9 mouse cellular contexts compared by ENCODE assay signal in genomic region chr14:78537551-78537950, GRCm38 (mm10). TPM values are rescaled to one million over a fixed set of nuclear protein-coding genes. Genes with fewer than 3 reads are reported as not detected.
DNase-seq lines count a peak whose midpoint lies in the region; ATAC-seq and TF ChIP-seq lines count a peak whose summit lies in the region.
"Had no signal": no experiment of that assay in that cellular context is flagged by ENCODE, and none has a peak within 500 bp of the region (broad histone marks: within the 10 kb centered on the region; RNA-seq: fewer than 3 reads in every experiment).

No protein-coding gene starts in this region.

- H3K9me3 ChIP-seq in midbrain, embryonic 16.5 days (replicated peaks; ENCODE audit: control insufficient read depth, low read length, poor library complexity, severe bottlenecking) = no peaks in the 10 kb centered on the region

- no peak; the same call in 1 of the 2 replicates for ATAC-seq in midbrain, embryonic 16.5 days

- no peak overlapping the region for H3K9ac ChIP-seq in heart, adult 2 months (ENCODE audit: low read depth, low read length)
- H3K9ac ChIP-seq in midbrain, embryonic 16.5 days (ENCODE audit: low read depth, low read length) = peak overlapping the region; percentile 99

- no peaks in the 10 kb centered on the region for H3K27me3 ChIP-seq in heart, adult 2 months (ENCODE audit: control insufficient read depth, insufficient read depth, low read length)
- H3K27me3 ChIP-seq in midbrain, embryonic 16.5 days (ENCODE audit: control insufficient read depth, insufficient read depth, low read depth, low read length) = no peaks in the 10 kb centered on the region

- peak overlapping the region; percentile 77 for H3K4me2 ChIP-seq in midbrain, embryonic 16.5 days (ENCODE audit: low read length)

- peaks cover 7% of the 10 kb centered on the region for H3K79me2 ChIP-seq in heart, adult 2 months (replicated peaks; ENCODE audit: control insufficient read depth, insufficient read depth, low read length)

- no peak for TF ChIP-seq EP300 in heart, adult 2 months (IDR thresholded peaks at IDR 0.05; ENCODE audit: insufficient read depth, low read depth, low read length)

- TF ChIP-seq CTCF in heart, adult 2 months (IDR thresholded peaks at IDR 0.05) = no peak

- H3K27ac ChIP-seq in heart, adult 2 months = peak overlapping the region; percentile 97
- peak overlapping the region; percentile 96 for H3K27ac ChIP-seq in midbrain, embryonic 16.5 days (ENCODE audit: low read length)

- TF ChIP-seq POLR2A in heart, adult 2 months (IDR thresholded peaks at IDR 0.05; ENCODE audit: insufficient read depth, low read depth, low read length) = no peak

- H3K36me3 ChIP-seq in heart, adult 2 months (ENCODE audit: control insufficient read depth, insufficient read depth, low read length) = peaks cover 3% of the 10 kb centered on the region
- H3K36me3 ChIP-seq in midbrain, embryonic 16.5 days (ENCODE audit: control insufficient read depth, insufficient read depth, low read length) = no peaks in the 10 kb centered on the region
- H3K36me3 ChIP-seq: G1E had no signal

- 41% methylated on average over 6 of the region's 6 CpGs for WGBS in heart, adult 2 months
- WGBS in midbrain, embryonic 16.5 days = 17% methylated on average over 6 of the region's 6 CpGs

- no peak for DNase-seq in heart, adult 2 months
- DNase-seq in heart, adult 18-20 months = no peak
- peak; percentile 72 for DNase-seq in brain, adult 2 months (ENCODE audit: low read depth, low spot score)
- DNase-seq in frontal cortex, postnatal 10 days (ENCODE audit: low spot score in 2 of 2) = peak; percentile 28 to 44
- DNase-seq in layer of hippocampus, postnatal 36 days = peak; percentile 25 to 52
- no peak for DNase-seq in urinary bladder, postnatal 25 days (ENCODE audit: low spot score)
- no peak for DNase-seq in gastrocnemius, postnatal 4 days (ENCODE audit: low spot score in 2 of 2)

- peak overlapping the region; percentile 86; the same call in 1 of the 2 replicates for H3K4me3 ChIP-seq in heart, adult 2 months
- peak overlapping the region; percentile 95 for H3K4me3 ChIP-seq in midbrain, embryonic 16.5 days (ENCODE audit: low read depth, low read length)

- H3K4me1 ChIP-seq in heart, adult 2 months (ENCODE audit: control insufficient read depth, insufficient read depth, low read length) = peaks cover 4% of the 10 kb centered on the region; the same call in 1 of the 2 replicates
- H3K4me1 ChIP-seq in midbrain, embryonic 16.5 days (ENCODE audit: control insufficient read depth, insufficient read depth, low read length) = peaks cover 27% of the 10 kb centered on the region

- intact Hi-C loops in heart, adult 2 months (cut with DNase I) = no loop called here

RNA-seq across cellular contexts. Expression of gene Akap11, which starts 0.9 kb away (rescaled TPM):
- total RNA-seq in heart, adult 2 months (2021) = 10 to 100 TPM; 31.2 to 35.5 TPM
- polyA plus RNA-seq in heart, adult 2 months (2012; rRNA removed) = 6.1 and 13.1 TPM in 2 replicates
- 10 to 100 TPM; 32.2 to 33.3 TPM for total RNA-seq in heart, adult 18-20 months (2021)
- 100 to 1,000 TPM; 192 to 197 TPM for total RNA-seq in layer of hippocampus, postnatal 36 days (2021)
- polyA plus RNA-seq in midbrain, embryonic 16.5 days (2015; fragmentation: Nextera tagmentation; extraction: Ambion mirVana) = 39.7 and 45.5 TPM in 2 replicates
- 10 to 100 TPM; 43.4 to 51.8 TPM for total RNA-seq in gastrocnemius, postnatal 4 days (2021)

Comparison
In these comparisons a context has a peak if more than half of its experiments do, and no peak if none do; other contexts are left out.
1. DNase-seq: peak in brain, adult 2 months (single experiment), frontal cortex, postnatal 10 days (2 of 2) and layer of hippocampus, postnatal 36 days (2 of 2); none in heart, adult 2 months (0 of 2), heart, adult 18-20 months (0 of 2), urinary bladder, postnatal 25 days (single experiment) and gastrocnemius, postnatal 4 days (0 of 2).